Mouse (Mus musculus) cerebellum, adult 9-10 months (tissue): Measurements from ENCODE around the gene Macrod1.
A peak's percentile ranks its signal among the peaks of the same experiment; 100 is the strongest.

Source experiments
- DNase-seq: peaks from one replicate; pipeline ENCODE4 v3.0.0; 2022

The Macrod1 gene

DNA sequence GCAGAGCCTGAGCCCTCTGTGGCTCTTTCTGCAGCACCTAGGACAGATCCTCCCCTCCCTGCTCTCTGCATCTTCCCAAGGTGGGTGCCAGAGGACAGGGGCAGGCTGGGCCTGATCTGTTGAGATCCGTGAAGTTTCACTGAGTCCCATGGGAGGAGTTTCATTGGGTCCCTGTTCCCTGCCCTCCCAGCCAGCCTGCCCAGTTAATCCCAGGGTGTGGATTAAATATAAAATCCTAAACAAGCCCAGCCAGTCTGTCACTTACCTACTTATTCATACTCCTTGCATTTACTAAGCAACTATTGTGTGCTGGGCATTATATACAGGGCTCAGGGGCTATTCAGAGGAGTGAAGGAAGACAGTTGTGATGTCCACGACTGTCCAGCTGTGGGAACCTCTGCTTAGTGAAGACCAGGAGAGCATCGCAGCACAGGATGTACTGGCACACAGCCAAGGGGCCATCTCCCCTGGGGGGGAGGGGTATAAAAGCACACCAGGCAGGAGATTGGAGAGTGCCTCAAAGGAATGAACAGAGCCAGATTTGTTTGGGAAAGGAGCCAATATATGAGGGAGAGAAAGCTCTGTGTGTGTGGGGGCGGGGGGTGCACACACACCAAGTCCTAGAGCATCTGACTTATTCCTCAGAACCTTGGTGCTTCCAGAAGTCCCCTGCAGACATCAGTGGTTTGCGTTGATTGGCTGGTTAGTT lies 85.8 kb downstream of the Macrod1 start:
- DNase-seq, result no peak

DNA sequence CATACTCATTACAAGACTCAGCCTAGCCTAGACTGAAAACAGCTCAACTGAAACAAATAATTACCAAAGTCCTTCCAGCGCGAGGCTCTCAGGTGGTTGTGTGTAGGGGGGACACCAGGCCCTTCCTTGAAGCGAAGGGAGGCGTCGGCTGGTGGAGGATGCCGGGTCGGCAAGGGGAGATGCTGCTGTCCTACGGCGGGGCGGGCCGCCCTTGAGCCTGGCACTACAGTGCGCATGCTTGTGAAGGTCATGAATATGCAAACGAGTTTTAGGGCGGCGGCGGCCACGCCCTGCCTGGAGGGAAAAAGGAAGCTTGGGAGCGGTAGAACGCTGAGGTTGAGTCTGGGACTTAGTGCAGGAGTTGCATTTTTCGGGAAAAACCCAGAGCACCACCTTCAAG lies 87.2 kb downstream of the Macrod1 start:
- no peak for DNase-seq

DNA sequence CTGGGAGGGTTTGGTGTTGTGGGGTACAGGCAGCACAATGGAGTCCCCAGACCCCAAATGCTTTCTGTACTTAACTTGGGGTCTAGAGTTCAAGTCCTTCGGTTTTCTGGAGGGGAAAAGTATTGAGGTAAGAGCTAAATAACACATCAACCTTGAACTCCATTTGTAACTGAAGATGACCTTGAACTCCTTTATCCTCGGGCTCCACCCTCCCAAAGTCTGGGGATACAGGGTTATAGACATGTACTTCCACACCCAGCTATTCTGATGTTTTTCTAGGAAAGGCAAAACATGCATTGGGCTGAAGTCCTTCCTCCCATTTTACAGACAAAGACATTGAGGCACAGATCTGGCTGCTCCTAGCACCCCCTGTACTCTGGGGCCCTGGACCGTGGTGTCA lies 87.8 kb downstream of the Macrod1 start:
- no peak for DNase-seq

DNA sequence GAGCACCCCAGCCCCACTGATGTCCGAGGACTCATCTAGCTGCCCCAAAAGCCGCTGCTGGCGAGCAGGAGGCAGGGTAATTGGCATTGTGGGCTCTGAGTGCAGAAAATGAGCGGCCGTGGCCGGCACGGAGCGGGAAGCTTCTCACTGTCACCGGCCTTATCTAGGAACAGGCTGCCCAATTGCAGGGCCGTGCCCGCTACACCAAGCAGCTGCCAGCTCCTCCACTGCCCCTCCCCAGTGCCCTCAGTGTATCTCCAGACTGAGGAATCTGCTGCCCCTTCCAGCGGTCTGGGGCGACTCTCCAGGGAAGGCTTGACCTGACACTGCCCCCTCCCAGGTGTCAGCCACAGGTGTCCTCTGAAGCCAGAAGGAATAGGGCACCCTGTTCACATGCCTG lies 89.8 kb downstream of the Macrod1 start:
- no peak for DNase-seq

DNA sequence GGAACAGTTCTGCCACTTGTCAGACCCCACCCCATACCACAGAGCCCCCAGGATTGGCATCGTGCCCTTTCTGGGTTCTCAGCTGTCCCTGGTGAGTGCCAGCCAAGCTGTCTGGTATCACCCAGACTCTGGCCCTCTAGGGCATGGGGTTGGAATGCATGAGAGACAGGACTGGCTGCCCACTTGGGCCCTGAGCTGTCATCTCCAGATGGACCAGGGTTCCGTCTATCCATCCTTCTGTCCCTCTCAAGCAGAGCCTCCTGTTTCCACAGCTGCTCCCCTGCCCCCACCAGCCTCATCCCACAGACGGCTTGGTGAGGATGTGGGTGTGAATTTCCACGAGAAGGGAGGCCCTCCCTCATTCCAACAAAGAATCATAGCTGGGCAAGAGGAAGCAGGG lies 91.5 kb downstream of the Macrod1 start:
- DNase-seq, result no peak

DNA sequence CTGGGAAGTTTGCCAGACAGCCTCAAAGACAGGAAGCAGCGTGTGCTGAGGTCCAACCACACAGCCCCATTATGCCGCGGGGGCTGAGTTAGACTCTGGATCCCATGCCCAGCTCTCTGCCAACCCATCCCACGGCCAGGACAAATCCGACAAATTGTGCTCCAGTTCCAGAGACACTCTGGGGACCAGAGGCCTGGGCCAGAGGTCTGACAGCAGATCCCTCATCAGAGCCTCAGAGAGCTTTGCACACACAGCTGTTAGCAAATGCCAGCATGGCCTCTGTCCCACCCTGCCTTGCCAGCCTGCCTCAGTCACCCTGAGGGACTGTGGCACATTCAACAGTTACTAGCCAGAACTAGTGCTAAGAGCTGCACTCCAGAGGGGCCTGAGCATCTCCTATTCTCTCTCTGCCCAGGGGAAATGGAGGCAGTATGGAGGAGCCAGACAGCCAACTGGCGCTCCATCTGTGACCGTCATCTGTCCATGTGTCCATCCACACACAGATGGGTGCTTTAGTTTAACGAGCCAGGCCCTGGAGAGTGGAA lies 92.0 kb downstream of the Macrod1 start:
- DNase-seq, result peak; percentile 55

DNA sequence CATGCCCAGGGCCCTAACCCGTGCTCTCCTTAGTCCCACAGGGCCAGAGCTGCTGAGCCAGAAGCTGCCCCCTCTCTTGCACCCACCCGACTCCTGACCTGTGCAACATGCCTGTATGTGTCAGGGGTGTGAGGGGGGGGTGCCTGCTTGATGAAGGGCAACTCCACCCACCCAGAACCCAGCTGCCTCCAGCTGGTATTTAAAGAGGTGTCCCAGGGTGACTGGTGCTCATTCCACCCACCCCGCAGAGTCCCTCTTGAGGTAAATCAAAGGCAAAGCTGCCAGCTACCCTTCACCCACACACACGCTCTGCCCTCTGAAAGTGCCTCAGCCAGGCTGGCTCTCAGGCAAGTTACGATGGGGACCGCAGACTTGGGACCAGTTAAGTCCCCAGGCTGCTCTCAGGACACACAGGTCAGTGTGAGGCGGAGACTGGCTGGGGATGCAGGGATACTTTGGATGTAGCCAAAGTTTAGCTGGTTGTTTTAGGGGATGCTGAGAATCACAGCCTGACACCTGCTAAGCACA lies 92.6 kb downstream of the Macrod1 start:
- no peak for DNase-seq

DNA sequence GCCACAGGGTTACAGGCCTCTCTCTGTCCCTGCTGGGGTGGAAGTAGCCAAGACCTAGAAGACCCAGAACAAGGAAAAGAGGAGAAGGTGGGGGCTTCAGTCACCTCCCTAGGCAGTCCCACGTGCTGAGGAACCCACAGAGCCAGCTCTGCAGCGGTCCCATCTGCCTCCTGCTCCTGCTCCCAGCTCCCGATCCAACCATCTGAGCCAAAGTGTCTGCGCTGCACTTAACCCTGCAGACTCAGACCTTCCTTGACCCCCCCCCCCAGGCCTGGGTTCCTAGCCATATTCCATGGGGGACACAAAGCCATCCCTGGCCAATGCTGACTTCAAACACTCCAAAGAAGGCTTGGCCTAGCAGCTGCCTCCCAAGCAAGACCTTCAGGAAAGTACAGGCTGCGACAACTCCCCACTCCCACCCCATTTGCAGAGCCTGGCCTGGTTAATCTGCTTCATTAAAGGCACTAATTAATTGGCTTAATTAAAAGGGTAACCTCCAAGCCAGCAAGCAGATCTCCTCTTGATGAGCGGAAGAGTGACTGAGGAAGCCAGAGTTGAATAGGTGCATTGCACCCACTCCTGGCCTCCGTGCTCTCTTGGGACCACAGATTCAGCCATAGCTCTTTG lies 94.8 kb downstream of the Macrod1 start:
- DNase-seq, result no peak

DNA sequence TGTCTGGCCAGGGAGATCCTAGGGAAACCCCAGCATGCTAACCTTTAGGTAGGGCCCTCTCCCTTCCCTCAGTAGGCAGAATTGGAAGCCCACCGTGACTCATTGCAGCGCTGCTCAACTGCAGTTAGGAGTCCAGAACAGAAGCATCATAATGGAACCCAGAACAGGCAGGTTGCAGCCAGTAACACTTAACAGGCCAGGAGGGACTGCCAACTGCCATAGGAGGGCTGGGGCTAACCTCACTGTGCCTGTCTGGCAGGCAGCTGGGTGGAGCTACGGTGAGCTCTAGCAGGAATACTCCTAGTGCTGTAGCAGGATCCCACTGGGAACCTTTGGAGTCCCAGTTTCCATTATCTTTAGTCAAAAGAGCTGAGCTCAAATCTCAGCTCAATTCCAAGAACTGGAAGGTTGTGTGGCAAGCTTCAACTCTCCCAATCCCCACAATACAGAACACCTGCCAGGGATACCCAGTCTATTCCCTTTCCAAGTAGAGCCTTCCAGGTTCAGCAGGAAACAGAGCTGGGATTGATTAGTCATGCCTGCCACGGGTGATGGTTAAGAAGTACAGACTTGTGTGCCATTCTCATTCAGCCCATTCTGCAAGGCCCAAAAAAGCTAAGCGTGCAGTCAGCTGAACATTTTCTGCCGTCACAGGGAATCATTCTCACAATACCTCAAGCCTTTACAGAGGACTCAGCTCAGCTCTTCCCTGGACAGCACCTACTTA lies 95.5 kb downstream of the Macrod1 start:
- DNase-seq, result no peak

DNA sequence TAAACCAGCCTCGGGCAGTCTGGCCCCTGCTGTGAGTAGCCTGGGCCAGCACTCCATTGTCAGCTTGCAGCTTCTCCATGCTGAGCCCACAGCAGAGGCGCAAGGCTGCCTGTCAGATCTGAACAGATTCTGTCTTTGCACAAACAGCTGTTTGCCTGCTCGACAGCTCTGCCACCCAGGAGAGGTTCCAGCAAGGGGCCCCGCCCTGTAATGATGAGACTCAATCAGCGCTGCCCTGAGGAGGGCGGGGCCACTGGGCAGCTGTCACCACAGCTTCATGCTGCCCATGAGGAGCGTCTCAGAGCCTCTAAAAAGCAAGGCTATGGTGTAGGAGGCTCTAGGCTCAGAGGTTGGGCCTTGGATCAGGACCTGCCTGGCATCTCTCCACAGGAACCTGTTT lies 96.6 kb downstream of the Macrod1 start:
- DNase-seq, result no peak

DNA sequence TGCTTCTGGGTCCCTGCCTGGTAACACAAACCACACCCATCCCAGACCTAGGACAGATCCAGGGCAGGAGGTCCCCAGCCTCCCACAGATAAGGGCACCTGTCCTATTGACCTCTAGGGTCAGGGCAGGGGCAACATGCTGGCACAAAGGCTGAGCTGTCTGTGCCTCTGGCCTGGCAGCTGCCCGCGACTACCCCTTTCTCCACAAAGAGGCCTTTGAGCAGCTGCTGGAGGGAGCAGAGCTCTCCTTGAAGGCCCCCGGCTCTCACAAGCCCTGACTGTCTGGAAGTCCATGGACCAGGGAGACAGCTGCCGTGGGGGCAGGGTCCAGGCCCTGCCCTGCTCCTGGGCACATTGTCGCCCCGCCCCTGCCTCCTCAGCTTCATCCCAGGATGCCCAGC lies 98.6 kb downstream of the Macrod1 start:
- no peak for DNase-seq

DNA sequence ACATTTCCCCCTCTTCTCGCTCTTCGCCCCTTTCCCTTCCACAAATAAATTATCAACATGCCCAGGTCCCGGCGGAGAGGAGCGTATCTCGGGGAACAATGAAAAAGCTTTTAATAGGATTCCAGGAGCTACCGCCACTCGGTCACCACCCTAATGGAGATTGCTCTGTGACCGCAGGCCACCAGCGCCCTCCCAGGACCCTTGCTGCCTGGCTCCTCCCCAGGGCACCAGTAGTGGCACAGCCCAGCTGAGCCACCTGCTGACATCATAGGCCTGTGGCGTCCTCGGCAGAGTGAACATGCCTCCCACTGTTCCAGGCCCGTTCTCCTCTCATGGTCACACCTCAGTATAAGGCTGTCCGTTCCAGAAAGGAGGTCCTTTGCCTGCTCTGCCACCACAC lies 101.1 kb downstream of the Macrod1 start:
- no peak for DNase-seq

DNA sequence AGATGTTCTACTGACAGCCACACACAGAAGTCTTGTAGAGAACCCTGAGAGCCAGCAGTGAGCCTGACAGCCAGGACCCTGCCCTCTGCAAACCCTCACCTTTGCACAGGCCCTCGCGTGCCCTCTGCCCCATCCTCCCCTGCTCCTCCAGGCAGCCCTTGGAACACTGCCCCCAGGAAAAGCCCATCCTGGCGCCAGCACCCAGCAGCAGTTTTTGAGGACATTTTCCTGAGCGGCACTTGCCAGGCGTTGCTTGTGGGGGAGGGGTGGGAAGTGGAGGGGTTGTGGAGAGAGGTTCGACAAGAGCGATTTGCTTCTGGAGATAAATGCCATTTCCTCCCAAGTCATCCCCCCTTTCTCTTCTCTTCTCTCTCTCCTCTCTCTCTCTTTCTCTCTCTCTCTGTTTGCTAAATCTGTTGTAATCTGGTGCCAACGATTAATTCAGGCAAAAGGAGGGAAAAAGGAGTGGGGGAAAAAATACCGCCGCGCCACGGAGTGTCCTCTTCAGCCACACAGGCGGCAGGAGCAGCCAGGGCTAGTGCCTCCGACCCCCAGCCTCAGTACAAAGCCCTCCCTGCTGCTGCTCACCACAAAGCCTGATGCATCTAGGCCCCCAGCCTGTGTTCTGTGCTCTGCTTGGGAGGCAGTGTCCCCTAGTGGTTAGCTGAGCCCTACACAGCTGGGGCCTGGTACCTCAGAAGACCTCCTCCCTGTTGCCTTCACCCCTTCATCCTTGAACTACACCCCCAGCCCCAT lies 103.7 kb downstream of the Macrod1 start:
- DNase-seq, result no peak

DNA sequence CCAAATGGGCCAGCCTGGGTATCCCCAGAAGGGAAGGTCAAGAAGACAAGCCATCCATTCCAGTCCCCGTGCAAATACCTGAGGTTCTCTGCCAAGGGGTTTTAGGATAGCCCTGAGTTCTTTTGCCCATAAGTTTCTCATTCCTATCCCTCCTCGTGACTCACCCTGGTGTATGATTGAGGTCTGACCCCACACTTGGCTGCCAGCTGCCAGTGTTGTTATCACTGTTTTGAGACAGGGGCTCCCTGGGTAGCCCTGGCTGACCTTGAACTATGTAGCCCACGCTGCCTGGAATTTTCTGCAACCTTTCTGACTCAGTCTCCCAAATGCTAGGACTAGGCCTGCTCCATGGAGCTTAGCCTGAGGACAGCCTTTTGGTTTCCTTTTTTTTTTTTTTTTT lies 104.5 kb downstream of the Macrod1 start:
- DNase-seq, result no peak

DNA sequence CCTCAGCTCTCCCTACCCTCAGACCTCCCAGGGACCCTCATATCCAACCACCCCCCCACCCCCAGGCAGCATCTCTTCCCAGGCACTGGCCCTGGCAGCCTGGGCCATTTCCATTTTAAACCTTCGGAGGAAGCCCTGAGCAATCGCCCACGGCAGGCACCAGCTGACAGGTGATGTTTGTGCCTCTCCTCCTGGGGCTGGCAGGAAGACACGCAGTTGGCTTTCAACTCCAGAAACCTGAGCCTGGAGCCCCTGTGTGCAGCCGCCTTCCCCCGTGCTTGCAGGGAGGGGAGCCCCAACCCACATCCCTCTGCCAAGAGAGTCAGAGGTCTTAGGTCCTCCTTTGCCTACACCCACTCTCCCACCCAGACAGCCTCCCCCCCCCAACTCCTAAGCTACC lies 107.6 kb downstream of the Macrod1 start:
- peak; percentile 65 for DNase-seq

DNA sequence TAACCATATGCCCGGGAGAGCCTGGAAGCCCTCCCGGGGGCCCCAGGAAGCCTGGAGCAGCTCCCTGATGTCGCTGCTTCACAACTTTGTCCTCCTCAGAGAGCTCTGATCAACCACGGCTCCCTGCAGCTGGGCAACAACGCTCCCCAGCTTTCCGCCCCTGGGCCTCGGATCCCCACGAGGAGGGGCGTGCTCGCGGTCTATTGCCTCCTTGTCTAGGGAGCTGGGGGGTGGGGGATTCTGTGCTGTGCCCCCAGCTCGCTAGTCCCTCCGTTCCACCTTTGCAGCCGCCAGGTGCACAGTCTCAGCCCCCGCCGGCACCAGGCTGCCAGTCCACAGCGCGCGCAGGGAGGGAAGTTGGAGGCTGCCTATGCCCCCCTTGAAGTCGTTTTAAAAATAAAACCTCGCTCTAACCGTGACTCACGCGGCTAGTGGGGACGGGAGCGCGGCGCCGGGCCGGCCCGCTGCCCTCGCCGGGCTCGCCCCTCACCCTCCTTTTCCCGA lies 108.3 kb downstream of the Macrod1 start:
- DNase-seq, result no peak

DNA sequence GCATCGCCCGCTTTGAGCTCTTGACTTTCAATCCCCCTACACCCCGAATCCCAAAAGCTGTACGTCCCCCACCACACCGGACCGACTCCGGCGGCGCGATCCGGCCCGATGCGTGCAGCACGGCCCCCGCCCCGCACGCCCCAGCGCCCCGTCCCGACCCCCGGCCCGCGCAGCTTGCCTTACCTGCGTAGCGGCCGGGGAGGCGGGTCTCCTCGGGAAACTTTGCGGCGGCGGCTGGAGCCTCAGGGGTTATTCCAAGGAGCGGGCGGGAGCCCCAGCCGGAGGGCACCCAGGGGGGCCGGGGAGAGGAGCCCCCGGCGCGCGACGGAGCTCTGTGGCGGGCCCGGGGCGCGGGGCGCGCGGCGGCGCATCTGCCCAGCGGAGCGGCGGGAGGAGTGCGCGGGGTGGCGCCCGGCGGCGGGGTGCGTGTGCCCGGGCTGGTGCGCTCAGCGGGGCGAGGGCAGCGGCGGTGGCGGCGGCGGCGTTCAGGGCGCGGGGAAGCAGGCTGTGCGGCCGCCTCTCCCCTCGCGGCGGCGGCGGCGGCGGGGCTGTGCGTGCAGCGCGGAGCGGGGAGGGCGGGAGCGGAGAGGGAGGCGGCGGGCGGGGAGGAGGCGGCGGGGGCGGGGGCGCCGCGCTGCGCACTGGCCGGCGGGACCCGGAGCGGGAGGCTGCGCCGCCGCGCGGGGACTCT lies 109.0 kb downstream of the Macrod1 start:
- DNase-seq, result no peak

DNA sequence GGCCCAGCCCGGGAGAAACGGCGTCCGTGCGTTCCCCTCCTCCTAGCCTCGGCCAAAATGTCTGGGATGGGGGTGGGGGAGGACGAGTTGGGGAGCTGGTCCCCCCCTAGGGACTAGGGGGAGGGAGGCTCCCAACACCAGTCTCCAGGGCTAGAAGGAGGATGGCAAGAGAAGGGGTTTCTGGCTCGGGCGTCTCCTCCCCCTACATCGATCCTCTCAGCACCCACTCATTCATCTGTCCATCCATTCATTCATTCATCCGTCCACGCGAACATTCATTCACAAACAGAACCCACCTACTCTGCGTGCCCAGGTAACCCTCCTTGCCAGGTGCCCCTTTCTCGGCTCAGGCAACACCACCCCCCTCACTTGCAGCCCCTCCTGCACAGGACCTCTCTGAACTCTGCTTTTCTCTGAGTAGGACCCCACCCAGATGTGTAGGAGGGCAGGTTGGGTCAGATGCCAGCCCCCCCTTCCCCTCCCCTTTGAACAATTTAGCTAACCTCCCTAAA lies 109.6 kb downstream of the Macrod1 start:
- DNase-seq, result peak; percentile 65

DNA sequence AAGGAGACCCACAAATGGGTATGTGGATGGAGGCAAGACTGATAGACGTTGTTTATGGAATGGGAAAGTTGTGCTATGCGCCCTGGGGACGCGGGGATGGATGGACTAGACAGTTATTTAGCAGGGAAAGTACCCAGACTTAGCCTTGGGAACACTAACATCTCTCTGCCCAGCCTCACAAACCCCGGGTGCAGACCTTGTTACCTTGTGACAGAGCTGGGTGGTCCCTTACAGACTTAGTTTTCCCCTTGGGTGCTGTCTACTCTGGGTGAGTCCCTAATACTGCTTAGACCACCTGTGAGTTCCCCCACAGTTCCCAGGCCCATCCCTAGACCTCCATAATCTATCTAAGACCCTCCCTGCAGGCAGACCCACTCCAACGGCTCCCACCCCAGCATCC lies 110.2 kb downstream of the Macrod1 start:
- no peak for DNase-seq

DNA sequence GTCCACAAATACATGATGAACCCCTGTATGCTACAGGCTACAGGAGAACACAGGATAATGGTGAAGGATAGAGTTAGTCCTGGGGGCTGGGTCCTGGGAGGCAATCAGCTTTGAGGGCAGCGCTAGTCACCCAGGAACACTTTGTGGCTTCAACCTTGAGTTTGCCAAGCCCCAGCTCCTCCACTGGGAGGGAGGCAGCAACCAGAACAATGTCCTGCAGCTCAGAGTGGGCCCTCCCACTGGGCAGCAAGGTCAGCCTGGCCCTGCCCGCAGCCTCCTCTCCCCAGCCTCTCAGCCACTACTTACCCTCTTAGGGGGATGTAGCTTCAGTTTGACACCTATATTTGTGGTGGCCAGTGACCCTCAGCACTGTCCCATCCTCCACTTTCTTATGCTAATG lies 111.8 kb downstream of the Macrod1 start:
- no peak for DNase-seq

DNA sequence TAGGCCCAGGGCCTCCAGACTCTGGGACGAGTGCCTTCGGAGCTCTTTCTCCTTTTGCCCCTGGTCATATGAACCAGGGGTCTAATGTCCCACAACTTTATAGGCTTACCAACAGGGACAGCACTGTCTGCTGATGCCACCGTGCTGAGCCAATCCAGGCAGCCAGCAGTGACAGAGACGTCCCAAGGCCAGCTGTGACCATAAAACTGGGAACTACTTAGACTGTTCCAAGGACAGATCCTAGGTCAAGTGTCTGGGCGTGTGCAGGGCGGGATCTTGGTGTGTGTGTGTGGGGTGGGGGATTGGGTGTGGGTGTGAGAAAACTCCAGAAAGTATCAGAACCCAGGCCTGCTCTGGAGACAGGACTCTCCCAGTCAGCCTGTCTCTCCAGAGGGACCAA lies 114.3 kb downstream of the Macrod1 start:
- DNase-seq, result no peak

DNA sequence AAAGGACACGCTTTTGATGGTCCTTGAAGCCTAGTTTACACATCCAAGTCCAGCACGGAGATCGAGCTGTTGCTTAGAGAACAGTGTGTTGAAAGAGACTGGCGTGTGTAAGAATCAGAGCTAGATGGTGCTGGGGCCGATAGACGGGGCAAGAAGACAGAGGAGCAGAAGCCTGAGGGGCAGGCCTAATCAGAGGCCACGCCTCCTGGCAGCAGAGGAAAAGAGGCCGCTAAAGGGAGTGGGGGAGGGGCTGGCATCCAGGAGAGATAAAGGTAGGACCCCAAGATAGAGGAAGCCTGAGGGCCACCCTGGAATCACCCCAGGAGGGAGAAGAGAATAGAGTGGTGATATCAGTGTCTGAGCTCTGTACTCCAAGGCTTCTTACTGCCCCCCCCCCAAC lies 114.8 kb downstream of the Macrod1 start:
- DNase-seq, result no peak
